Mouse (Mus musculus): ENCODE measurements around the gene Sirpb1b.
"Not testable (repeated sequence)": the region's sequence is repeated elsewhere in the genome, so short reads cannot be mapped to it uniquely, and the experiment has no call there.

Sirpb1b gene

GRCm38 (mm10) chr3:15574887-15575286 is at the start of gene Sirpb1b:
Gene Sirpb1b, minus strand, starts transcription at chr3:15575065.
- not testable (repeated sequence) for DNase-seq (ENCODE audit: low read depth in 2 of 2, low spot score in 2 of 2)

GRCm38 (mm10) chr3:15590377-15591117 is 15.7 kb upstream of the Sirpb1b start:
- DNase-seq (ENCODE audit: low read depth in 2 of 2, low spot score in 2 of 2): not testable (repeated sequence)

GRCm38 (mm10) chr3:15586665-15587064 is 11.8 kb upstream of the Sirpb1b start:
- DNase-seq (ENCODE audit: low read depth in 2 of 2, low spot score in 2 of 2): not testable (repeated sequence)

- no peak for DNase-seq (ENCODE audit: low read depth in 2 of 2, low spot score in 2 of 2)
Observed at GRCm38 (mm10) chr3:15583452-15583851, 8.6 kb upstream of the Sirpb1b start.

- DNase-seq (ENCODE audit: low read depth in 2 of 2, low spot score in 2 of 2): not testable (repeated sequence)
Observed at GRCm38 (mm10) chr3:15582948-15583347, 8.1 kb upstream of the Sirpb1b start.

GRCm38 (mm10) chr3:15576466-15576865 is 1.6 kb upstream of the Sirpb1b start:
- not testable (repeated sequence) for DNase-seq (ENCODE audit: low read depth in 2 of 2, low spot score in 2 of 2)

- DNase-seq (ENCODE audit: low read depth in 2 of 2, low spot score in 2 of 2): no peak
Observed at GRCm38 (mm10) chr3:15528589-15528988, 46.3 kb downstream of the Sirpb1b start.

GRCm38 (mm10) chr3:15513608-15514007 is 61.3 kb downstream of the Sirpb1b start:
- DNase-seq (ENCODE audit: low read depth in 2 of 2, low spot score in 2 of 2): not testable (repeated sequence)

- DNase-seq (ENCODE audit: low read depth in 2 of 2, low spot score in 2 of 2): not testable (repeated sequence)
Observed at GRCm38 (mm10) chr3:15507792-15508321, 67.0 kb downstream of the Sirpb1b start.

GRCm38 (mm10) chr3:15474831-15475230 is 100.0 kb downstream of the Sirpb1b start:
- DNase-seq (ENCODE audit: low read depth in 2 of 2, low spot score in 2 of 2): not testable (repeated sequence)

- not testable (repeated sequence) for DNase-seq (ENCODE audit: low read depth in 2 of 2, low spot score in 2 of 2)
Observed at GRCm38 (mm10) chr3:15470158-15470557, 104.7 kb downstream of the Sirpb1b start.
